Comparison of ENCODE assay signal across 20 mouse cellular contexts in genomic region chr11:95324181-95324580, GRCm38 (mm10). TPM values are rescaled to one million over a fixed set of nuclear protein-coding genes. Genes with fewer than 3 reads are reported as not detected.
A peak's percentile ranks its signal among the peaks of the same experiment; 100 is the strongest.
DNase-seq lines count a peak whose midpoint lies in the region; ATAC-seq and TF ChIP-seq lines count a peak whose summit lies in the region.
"Had no signal": no experiment of that assay in that cellular context is flagged by ENCODE, and none has a peak within 500 bp of the region (broad histone marks: within the 10 kb centered on the region; RNA-seq: fewer than 3 reads in every experiment).

No protein-coding gene starts in this region.

- no peak for TF ChIP-seq CTCF in hindbrain, postnatal 0 days (IDR thresholded peaks at IDR 0.05; ENCODE audit: low read depth)

- H3K36me3 ChIP-seq in hindbrain, postnatal 0 days (ENCODE audit: insufficient read depth, low read length), result no peaks in the 10 kb centered on the region
- no peaks in the 10 kb centered on the region for H3K36me3 ChIP-seq in hindbrain, embryonic 14.5 days (replicated peaks; ENCODE audit: control insufficient read depth, insufficient read depth)
- H3K36me3 ChIP-seq in neural tube, embryonic 15.5 days, result no peaks in the 10 kb centered on the region
- H3K36me3 ChIP-seq: embryonic facial prominence, embryonic 13.5 days; forebrain, embryonic 12.5 days; heart, embryonic 12.5 days; hindbrain, embryonic 12.5 days had no signal

- no peak for ATAC-seq in hindbrain, postnatal 0 days
- no peak for ATAC-seq in hindbrain, embryonic 14.5 days (ENCODE audit: low FRiP score)
- ATAC-seq in neural tube, embryonic 15.5 days (ENCODE audit: low FRiP score), result no peak
- ATAC-seq: activated CD4-positive, CD25-positive, alpha-beta regulatory T cell, adult 4 months; forebrain, embryonic 16.5 days; inflammation-experienced regulatory T-cells, adult 6 months; Patski had no signal

- H3K9ac ChIP-seq in hindbrain, postnatal 0 days (replicated peaks; ENCODE audit: low read length), result no peak overlapping the region
- H3K9ac ChIP-seq in hindbrain, embryonic 14.5 days, result no peak overlapping the region
- H3K9ac ChIP-seq in neural tube, embryonic 15.5 days (replicated peaks), result no peak overlapping the region
- H3K9ac ChIP-seq: embryonic facial prominence, embryonic 13.5 days; forebrain, embryonic 12.5 days; heart, embryonic 12.5 days; hindbrain, embryonic 12.5 days had no signal

- 21% methylated on average over 10 of the region's 10 CpGs for WGBS in hindbrain, postnatal 0 days
- 33% methylated on average over 10 of the region's 10 CpGs for WGBS in hindbrain, embryonic 14.5 days
- 35% methylated on average over 10 of the region's 10 CpGs for WGBS in neural tube, embryonic 15.5 days

- H3K4me3 ChIP-seq in hindbrain, postnatal 0 days (ENCODE audit: low read length), result no peak overlapping the region
- no peak overlapping the region for H3K4me3 ChIP-seq in hindbrain, embryonic 14.5 days (replicated peaks; ENCODE audit: low read length)
- no peak overlapping the region for H3K4me3 ChIP-seq in neural tube, embryonic 15.5 days (replicated peaks)
- H3K4me3 ChIP-seq: embryonic facial prominence, embryonic 13.5 days; forebrain, embryonic 12.5 days; heart, embryonic 12.5 days; hindbrain, embryonic 12.5 days had no signal

- DNase-seq in hindbrain, postnatal 0 days (ENCODE audit: low spot score), result peak; percentile 46
- no peak for DNase-seq in hindbrain, embryonic 14.5 days (ENCODE audit: low spot score)
- DNase-seq in neural tube, embryonic 10.5 days (ENCODE audit: extremely low spot score, low spot score), result peak; percentile 44
- DNase-seq in embryo, embryonic 9.5 days (ENCODE audit: extremely low spot score), result peak; percentile 33
- DNase-seq in urinary bladder, postnatal 25 days (ENCODE audit: low spot score), result no peak
- DNase-seq in frontal cortex, postnatal 10 days (ENCODE audit: low spot score in 2 of 2), result no peak
- DNase-seq: adrenal gland, postnatal 14 days; cerebellum, adult 18-20 months; cerebellum, adult 9-11 months; cerebellum, postnatal 36 days; gastrocnemius, postnatal 14 days had no signal

- H3K9me3 ChIP-seq in hindbrain, postnatal 0 days (ENCODE audit: low read length), result no peaks in the 10 kb centered on the region
- no peaks in the 10 kb centered on the region for H3K9me3 ChIP-seq in hindbrain, embryonic 14.5 days (ENCODE audit: control insufficient read depth, low read length)
- no peaks in the 10 kb centered on the region for H3K9me3 ChIP-seq in neural tube, embryonic 15.5 days (replicated peaks)
- H3K9me3 ChIP-seq: embryonic facial prominence, embryonic 13.5 days; forebrain, embryonic 12.5 days; heart, embryonic 12.5 days; hindbrain, embryonic 12.5 days had no signal

- H3K4me1 ChIP-seq in hindbrain, postnatal 0 days (ENCODE audit: insufficient read depth, low read length), result no peaks in the 10 kb centered on the region
- no peaks in the 10 kb centered on the region for H3K4me1 ChIP-seq in hindbrain, embryonic 14.5 days (replicated peaks; ENCODE audit: control insufficient read depth, insufficient read depth, low read length)
- no peaks in the 10 kb centered on the region for H3K4me1 ChIP-seq in neural tube, embryonic 15.5 days
- H3K4me1 ChIP-seq: embryonic facial prominence, embryonic 13.5 days; forebrain, embryonic 12.5 days; heart, embryonic 12.5 days had no signal

- no peak overlapping the region for H3K27ac ChIP-seq in hindbrain, postnatal 0 days
- no peak overlapping the region for H3K27ac ChIP-seq in hindbrain, embryonic 14.5 days
- no peak overlapping the region for H3K27ac ChIP-seq in neural tube, embryonic 15.5 days (replicated peaks)
- H3K27ac ChIP-seq: embryonic facial prominence, embryonic 13.5 days; forebrain, embryonic 12.5 days; hindbrain, embryonic 12.5 days had no signal

- H3K4me2 ChIP-seq in hindbrain, postnatal 0 days (ENCODE audit: low read depth, low read length), result no peak overlapping the region
- no peak overlapping the region for H3K4me2 ChIP-seq in hindbrain, embryonic 14.5 days (replicated peaks)
- H3K4me2 ChIP-seq in neural tube, embryonic 15.5 days, result no peak overlapping the region
- H3K4me2 ChIP-seq: embryonic facial prominence, embryonic 13.5 days; forebrain, embryonic 12.5 days; heart, embryonic 12.5 days; hindbrain, embryonic 12.5 days had no signal

- H3K27me3 ChIP-seq in hindbrain, postnatal 0 days (ENCODE audit: insufficient read depth, low read length), result no peaks in the 10 kb centered on the region
- no peaks in the 10 kb centered on the region for H3K27me3 ChIP-seq in hindbrain, embryonic 14.5 days (ENCODE audit: control insufficient read depth, insufficient read depth, low read length)
- peaks cover 10% of the 10 kb centered on the region; the same call in 1 of the 2 replicates for H3K27me3 ChIP-seq in neural tube, embryonic 15.5 days (replicated peaks)
- H3K27me3 ChIP-seq: embryonic facial prominence, embryonic 13.5 days; forebrain, embryonic 12.5 days; heart, embryonic 12.5 days; hindbrain, embryonic 12.5 days; Patski had no signal

RNA-seq across cellular contexts. Expression of gene Fam117a, which starts 12.6 kb away (rescaled TPM):
- total RNA-seq in hindbrain, postnatal 0 days (2014; rRNA removed), result 5.6 and 10.7 TPM in 2 replicates
- polyA plus RNA-seq in hindbrain, postnatal 0 days (2015; fragmentation: Nextera tagmentation; extraction: Ambion mirVana), result 1.9 and 2.8 TPM in 2 replicates
- 2.8 and 3.5 TPM in 2 replicates for polyA plus RNA-seq in hindbrain, embryonic 14.5 days (2014; fragmentation: Nextera tagmentation; extraction: Ambion mirVana)
- polyA plus RNA-seq in neural tube, embryonic 15.5 days (2015; fragmentation: Nextera tagmentation; extraction: Ambion mirVana), result 2.4 and 4.3 TPM in 2 replicates

RNA-seq across cellular contexts. Expression of gene Kat7, which starts 14.1 kb away (rescaled TPM):
- total RNA-seq in hindbrain, postnatal 0 days (2014; rRNA removed), result 64.4 and 69.0 TPM in 2 replicates
- 59.0 and 66.6 TPM in 2 replicates for polyA plus RNA-seq in hindbrain, postnatal 0 days (2015; fragmentation: Nextera tagmentation; extraction: Ambion mirVana)
- polyA plus RNA-seq in hindbrain, embryonic 14.5 days (2014; fragmentation: Nextera tagmentation; extraction: Ambion mirVana), result 58.1 and 71.0 TPM in 2 replicates
- 56.8 and 63.6 TPM in 2 replicates for polyA plus RNA-seq in neural tube, embryonic 15.5 days (2015; fragmentation: Nextera tagmentation; extraction: Ambion mirVana)

Comparison
In these comparisons a context has a peak if more than half of its experiments do, and no peak if none do; other contexts are left out.
1. DNase-seq: peak in hindbrain, postnatal 0 days (single experiment), neural tube, embryonic 10.5 days (single experiment) and embryo, embryonic 9.5 days (single experiment); none in hindbrain, embryonic 14.5 days (single experiment), urinary bladder, postnatal 25 days (single experiment) and frontal cortex, postnatal 10 days (0 of 2).